Mouse (Mus musculus) cerebellum, adult 11 months (tissue): ENCODE measurements around the gene Proser2.

ENCODE experiments used
- DNase-seq: peaks from one replicate; pipeline ENCODE4 v3.0.0; 2022

The Proser2 gene

GRCm38 (mm10) chr2:6129555-6130355 is at the start of gene Proser2:
TSS of gene Proser2 (minus strand) at chr2:6130211.
- DNase-seq = peak; percentile 57

- no peak for DNase-seq
Measured at GRCm38 (mm10) chr2:6179749-6180117, 49.7 kb upstream of the Proser2 start.

GRCm38 (mm10) chr2:6178901-6179748 is 49.1 kb upstream of the Proser2 start:
- DNase-seq = no peak

- no peak for DNase-seq
Measured at GRCm38 (mm10) chr2:6173013-6173412, 43.0 kb upstream of the Proser2 start.

- no peak for DNase-seq
Measured at GRCm38 (mm10) chr2:6168560-6168959, 38.5 kb upstream of the Proser2 start.

GRCm38 (mm10) chr2:6167843-6168558 is 38.0 kb upstream of the Proser2 start:
- DNase-seq = peak; percentile 67

GRCm38 (mm10) chr2:6165771-6166170 is 35.8 kb upstream of the Proser2 start:
- no peak for DNase-seq

GRCm38 (mm10) chr2:6164606-6165290 is 34.7 kb upstream of the Proser2 start:
- DNase-seq = no peak

- DNase-seq = no peak
Measured at GRCm38 (mm10) chr2:6162366-6163040, 32.5 kb upstream of the Proser2 start.

- DNase-seq = no peak
Measured at GRCm38 (mm10) chr2:6159735-6160134, 29.7 kb upstream of the Proser2 start.

- no peak for DNase-seq
Measured at GRCm38 (mm10) chr2:6159219-6159618, 29.2 kb upstream of the Proser2 start.

GRCm38 (mm10) chr2:6157635-6158034 is 27.6 kb upstream of the Proser2 start:
- DNase-seq = no peak

- no peak for DNase-seq
Measured at GRCm38 (mm10) chr2:6157208-6157607, 27.2 kb upstream of the Proser2 start.

GRCm38 (mm10) chr2:6149801-6150200 is 19.8 kb upstream of the Proser2 start:
- no peak for DNase-seq

- no peak for DNase-seq
Measured at GRCm38 (mm10) chr2:6146901-6147300, 16.9 kb upstream of the Proser2 start.

- DNase-seq = no peak
Measured at GRCm38 (mm10) chr2:6146257-6146656, 16.2 kb upstream of the Proser2 start.

- no peak for DNase-seq
Measured at GRCm38 (mm10) chr2:6145611-6146010, 15.6 kb upstream of the Proser2 start.

GRCm38 (mm10) chr2:6142915-6143654 is 13.1 kb upstream of the Proser2 start:
- DNase-seq = no peak

GRCm38 (mm10) chr2:6140572-6141161 is 10.7 kb upstream of the Proser2 start:
- no peak for DNase-seq

GRCm38 (mm10) chr2:6133871-6134270 is 3.9 kb upstream of the Proser2 start:
- no peak for DNase-seq

- DNase-seq = no peak
Measured at GRCm38 (mm10) chr2:6128881-6129280, 1.1 kb downstream of the Proser2 start.
